Mouse (Mus musculus) gonadal fat pad, adult 2 months (tissue): Measurements from ENCODE around the gene Usp7. TPM values are rescaled to one million over a fixed set of nuclear protein-coding genes. Genes with fewer than 3 reads are reported as not detected.
"Not testable (repeated sequence)": the region's sequence is repeated elsewhere in the genome, so short reads cannot be mapped to it uniquely, and the experiment has no call there.

Source experiments
- DNase-seq: peaks from one replicate; pipeline ENCODE4 v3.0.0-alpha.2; 2012; ENCODE audit warnings: low read depth
- polyA plus RNA-seq: library from polyadenylated mRNA; depleted of rRNA; stranded (reverse); fragments of >200 nt; gene quantifications from 2 replicates; pipeline ENCODE4 v1.2.3, GENCODE M21; 2012

The Usp7 gene
- polyA plus RNA-seq, 1 experiment, result 30.6 TPM

- no peak for DNase-seq
Observed at GRCm38 (mm10) chr16:8783198-8783913, 8.8 kb downstream of the Usp7 start.

GRCm38 (mm10) chr16:8781660-8782059 lies 10.4 kb downstream of the Usp7 start:
- no peak for DNase-seq

- no peak for DNase-seq
Observed at GRCm38 (mm10) chr16:8781191-8781590, 10.9 kb downstream of the Usp7 start.

- no peak for DNase-seq
Observed at GRCm38 (mm10) chr16:8780187-8780586, 11.9 kb downstream of the Usp7 start.

GRCm38 (mm10) chr16:8778697-8779096 lies 13.4 kb downstream of the Usp7 start:
- DNase-seq, result no peak

GRCm38 (mm10) chr16:8777202-8777601 lies 14.9 kb downstream of the Usp7 start:
- no peak for DNase-seq

GRCm38 (mm10) chr16:8776634-8777033 lies 15.5 kb downstream of the Usp7 start:
- DNase-seq, result no peak

GRCm38 (mm10) chr16:8771086-8771485 lies 21.0 kb downstream of the Usp7 start:
- no peak for DNase-seq

- DNase-seq, result not testable (repeated sequence)
Observed at GRCm38 (mm10) chr16:8770342-8770741, 21.8 kb downstream of the Usp7 start.

GRCm38 (mm10) chr16:8769466-8769865 lies 22.6 kb downstream of the Usp7 start:
- no peak for DNase-seq

- DNase-seq, result no peak
Observed at GRCm38 (mm10) chr16:8769065-8769464, 23.0 kb downstream of the Usp7 start.

- no peak for DNase-seq
Observed at GRCm38 (mm10) chr16:8768588-8768987, 23.5 kb downstream of the Usp7 start.

- DNase-seq, result no peak
Observed at GRCm38 (mm10) chr16:8768071-8768470, 24.0 kb downstream of the Usp7 start.

- no peak for DNase-seq
Observed at GRCm38 (mm10) chr16:8767133-8768052, 24.7 kb downstream of the Usp7 start.

GRCm38 (mm10) chr16:8766196-8766595 lies 25.9 kb downstream of the Usp7 start:
- DNase-seq, result no peak

- no peak for DNase-seq
Observed at GRCm38 (mm10) chr16:8764124-8764907, 27.8 kb downstream of the Usp7 start.

GRCm38 (mm10) chr16:8763028-8763427 lies 29.1 kb downstream of the Usp7 start:
- DNase-seq, result no peak

GRCm38 (mm10) chr16:8761894-8762293 lies 30.2 kb downstream of the Usp7 start:
- DNase-seq, result no peak

- no peak for DNase-seq
Observed at GRCm38 (mm10) chr16:8761005-8761404, 31.1 kb downstream of the Usp7 start.

- DNase-seq, result no peak
Observed at GRCm38 (mm10) chr16:8758979-8759378, 33.1 kb downstream of the Usp7 start.

GRCm38 (mm10) chr16:8758193-8758592 lies 33.9 kb downstream of the Usp7 start:
- DNase-seq, result no peak

- not testable (repeated sequence) for DNase-seq
Observed at GRCm38 (mm10) chr16:8757586-8757985, 34.5 kb downstream of the Usp7 start.
